Mouse (Mus musculus) MEL (cell line): ENCODE results near the gene Gm21962.

Source experiments
- CHD1 ChIP-seq: IDR thresholded peaks from 2 replicates; pipeline ENCODE4 v1.6.1; 2012; ENCODE audit warnings: low read depth, mild to moderate bottlenecking, inconsistent platforms, low read length, improper control_type of control experiment
- CTCF ChIP-seq, 3 experiments: IDR thresholded peaks in 2 of 3; conservative IDR thresholded peaks in 1 of 3; 2 replicates each; pipeline ENCODE4 v1.5.1; 2011 to 2012; ENCODE audit warnings: low read length in 3 of 3, low read depth in 2 of 3, mild to moderate bottlenecking in 2 of 3, improper control_type of control experiment in 1 of 3, inconsistent platforms in 1 of 3, mixed read lengths in 1 of 3, moderate library complexity in 1 of 3; ENCODE audit not compliant: control insufficient read depth in 1 of 3, insufficient read depth in 1 of 3, poor library complexity in 1 of 3, severe bottlenecking in 1 of 3
- GATA1 ChIP-seq: IDR thresholded peaks from 2 replicates; pipeline ENCODE4 v1.6.1; 2011; ENCODE audit warnings: low read depth, low read length, improper control_type of control experiment
- HCFC1 ChIP-seq: IDR thresholded peaks from 2 replicates; pipeline ENCODE4 v1.6.1; 2012; ENCODE audit warnings: low read depth, mild to moderate bottlenecking, inconsistent platforms, low read length, improper control_type of control experiment, moderate library complexity
- MAZ ChIP-seq: IDR thresholded peaks from 2 replicates; pipeline ENCODE4 v1.6.1; 2012; ENCODE audit warnings: low read depth, mild to moderate bottlenecking, inconsistent platforms, low read length, improper control_type of control experiment
- SMC3 ChIP-seq: IDR thresholded peaks from 2 replicates; pipeline ENCODE4 v1.6.1; 2011; ENCODE audit warnings: low read depth, low read length, improper control_type of control experiment
- ZMIZ1 ChIP-seq: IDR thresholded peaks from 2 replicates; pipeline ENCODE4 v1.6.1; 2012; ENCODE audit warnings: low read depth, mild to moderate bottlenecking, inconsistent platforms, low read length, improper control_type of control experiment, moderate library complexity

DNA sequence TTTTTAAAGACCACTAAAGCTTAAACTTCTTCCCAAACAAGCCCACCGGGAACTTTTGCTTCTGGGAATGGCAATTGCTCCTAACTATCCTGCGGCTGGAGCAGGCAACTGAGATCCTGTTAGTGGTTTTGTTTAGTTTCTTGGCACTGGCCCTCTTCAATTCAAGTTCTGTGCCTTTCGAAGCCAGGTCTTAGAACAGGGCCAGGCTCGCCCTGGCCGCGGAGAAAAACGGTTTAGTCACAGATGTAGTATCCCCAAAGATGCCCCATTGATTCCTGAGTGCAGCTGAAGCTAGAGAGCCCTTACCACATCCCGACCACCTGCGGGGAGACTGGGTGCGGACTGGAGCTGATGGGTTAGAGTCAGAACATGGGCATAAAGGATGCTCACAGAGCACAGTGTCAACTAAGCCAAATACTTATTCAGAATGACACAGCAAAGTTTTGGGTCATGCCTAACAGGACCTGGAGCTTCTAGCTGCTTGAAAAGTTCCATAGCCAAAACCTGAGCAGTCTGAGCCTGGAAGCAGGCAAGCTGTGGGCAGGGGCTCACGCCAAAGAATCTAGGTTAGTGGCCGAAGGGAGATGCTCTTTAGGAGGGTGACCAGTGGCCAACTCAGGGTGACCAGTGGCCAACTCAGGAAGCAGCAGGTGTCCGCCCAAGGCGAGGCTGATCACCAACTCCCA is 48.3 kb upstream of the Gm21962 start:
- no peak for TF ChIP-seq MAZ
- no peak for TF ChIP-seq HCFC1
- no peak for TF ChIP-seq CTCF (IDR thresholded peaks at IDR 0.05 in 2 of 3, conservative IDR thresholded peaks at IDR 0.05 in 1 of 3; ENCODE audit: control insufficient read depth in 1 of 3, insufficient read depth in 1 of 3, low read depth in 2 of 3, low read length in 3 of 3, poor library complexity in 1 of 3, severe bottlenecking in 1 of 3)
- TF ChIP-seq ZMIZ1 = no peak
- no peak for TF ChIP-seq SMC3
- no peak for TF ChIP-seq GATA1
- TF ChIP-seq CHD1 = no peak
